Mouse (Mus musculus): ENCODE data around the gene Fat4. TPM values are rescaled to one million over a fixed set of nuclear protein-coding genes. Genes with fewer than 3 reads are reported as not detected.

Gene Fat4
- polyA plus RNA-seq, 1 experiment from 2014 or later, result 31.1 TPM

- 70% methylated on average over 5 of the region's 5 CpGs for WGBS
- Histone ChIP-seq H3K9me3 (ENCODE audit: control insufficient read depth, low read length) (no peaks in the 10 kb centered on the region), H3K27ac (ENCODE audit: low read depth, low read length) (no peak overlapping the region), H3K4me3 (ENCODE audit: low read depth, low read length) (no peak overlapping the region), H3K27me3 (ENCODE audit: control insufficient read depth, insufficient read depth, low read length) (no peaks in the 10 kb centered on the region), H3K9ac (replicated peaks; ENCODE audit: low read depth, low read length) (no peak overlapping the region), H3K36me3 (ENCODE audit: control insufficient read depth, insufficient read depth, low read length) (peaks cover 4% of the 10 kb centered on the region; the same call in 1 of the 2 replicates), H3K4me1 (ENCODE audit: control insufficient read depth, insufficient read depth, low read length) (peaks cover 23% of the 10 kb centered on the region), H3K4me2 (ENCODE audit: low read depth, low read length) (no peak overlapping the region)
- no peak for ATAC-seq (ENCODE audit: low read depth)
These were observed 51.4 kb downstream of the Fat4 start for GRCm38 (mm10) chr3:38938136-38938535.

- 17% methylated on average over 3 of the region's 3 CpGs for WGBS
- Histone ChIP-seq H3K4me1 (ENCODE audit: control insufficient read depth, insufficient read depth, low read length) (peaks cover 19% of the 10 kb centered on the region), H3K4me3 (ENCODE audit: low read depth, low read length) (no peak overlapping the region), H3K27me3 (ENCODE audit: control insufficient read depth, insufficient read depth, low read length) (no peaks in the 10 kb centered on the region), H3K9me3 (ENCODE audit: control insufficient read depth, low read length) (no peaks in the 10 kb centered on the region), H3K4me2 (ENCODE audit: low read depth, low read length) (no peak overlapping the region), H3K9ac (replicated peaks; ENCODE audit: low read depth, low read length) (no peak overlapping the region), H3K27ac (ENCODE audit: low read depth, low read length) (no peak overlapping the region), H3K36me3 (ENCODE audit: control insufficient read depth, insufficient read depth, low read length) (peaks cover 7% of the 10 kb centered on the region; the same call in 1 of the 2 replicates)
- no peak for ATAC-seq (ENCODE audit: low read depth)
These were observed 52.8 kb downstream of the Fat4 start for GRCm38 (mm10) chr3:38939573-38939972.

- no peak overlapping the region for H3K4me3 ChIP-seq (ENCODE audit: low read depth, low read length)
- no peaks in the 10 kb centered on the region for H3K27me3 ChIP-seq (ENCODE audit: control insufficient read depth, insufficient read depth, low read length)
- peaks cover 14% of the 10 kb centered on the region for H3K4me1 ChIP-seq (ENCODE audit: control insufficient read depth, insufficient read depth, low read length)
- H3K36me3 ChIP-seq (ENCODE audit: control insufficient read depth, insufficient read depth, low read length), result peaks cover 7% of the 10 kb centered on the region; the same call in 1 of the 2 replicates
- no peak overlapping the region for H3K4me2 ChIP-seq (ENCODE audit: low read depth, low read length)
- no peak overlapping the region for H3K27ac ChIP-seq (ENCODE audit: low read depth, low read length)
- ATAC-seq (ENCODE audit: low read depth), result no peak
- 79% methylated on average over 1 of the region's 1 CpGs for WGBS
- no peak overlapping the region for H3K9ac ChIP-seq (replicated peaks; ENCODE audit: low read depth, low read length)
- no peaks in the 10 kb centered on the region for H3K9me3 ChIP-seq (ENCODE audit: control insufficient read depth, low read length)
These were observed 53.6 kb downstream of the Fat4 start for GRCm38 (mm10) chr3:38940327-38940726.

- H3K9ac ChIP-seq (replicated peaks; ENCODE audit: low read depth, low read length), result no peak overlapping the region
- peak; percentile 80 for ATAC-seq (ENCODE audit: low read depth)
- H3K4me3 ChIP-seq (ENCODE audit: low read depth, low read length), result no peak overlapping the region
- H3K4me1 ChIP-seq (ENCODE audit: control insufficient read depth, insufficient read depth, low read length), result peaks cover 15% of the 10 kb centered on the region
- H3K9me3 ChIP-seq (ENCODE audit: control insufficient read depth, low read length), result no peaks in the 10 kb centered on the region
- no peak overlapping the region for H3K27ac ChIP-seq (ENCODE audit: low read depth, low read length)
- WGBS, result 26% methylated on average over 1 of the region's 1 CpGs
- H3K27me3 ChIP-seq (ENCODE audit: control insufficient read depth, insufficient read depth, low read length), result no peaks in the 10 kb centered on the region
- H3K36me3 ChIP-seq (ENCODE audit: control insufficient read depth, insufficient read depth, low read length), result peaks cover 12% of the 10 kb centered on the region; the same call in 1 of the 2 replicates
- H3K4me2 ChIP-seq (ENCODE audit: low read depth, low read length), result no peak overlapping the region
These were observed 58.4 kb downstream of the Fat4 start for GRCm38 (mm10) chr3:38945157-38945556.

- Histone ChIP-seq H3K27me3 (ENCODE audit: control insufficient read depth, insufficient read depth, low read length) (no peaks in the 10 kb centered on the region), H3K9me3 (ENCODE audit: control insufficient read depth, low read length) (no peaks in the 10 kb centered on the region), H3K36me3 (ENCODE audit: control insufficient read depth, insufficient read depth, low read length) (peaks cover 28% of the 10 kb centered on the region; the same call in 1 of the 2 replicates), H3K27ac (ENCODE audit: low read depth, low read length) (no peak overlapping the region), H3K9ac (replicated peaks; ENCODE audit: low read depth, low read length) (no peak overlapping the region), H3K4me3 (ENCODE audit: low read depth, low read length) (no peak overlapping the region), H3K4me2 (ENCODE audit: low read depth, low read length) (no peak overlapping the region), H3K4me1 (ENCODE audit: control insufficient read depth, insufficient read depth, low read length) (peaks cover 15% of the 10 kb centered on the region)
- ATAC-seq (ENCODE audit: low read depth), result no peak
- 63% methylated on average over 7 of the region's 7 CpGs for WGBS
These were observed 61.0 kb downstream of the Fat4 start for GRCm38 (mm10) chr3:38947706-38948105.

GRCm38 (mm10) chr3:38952602-38953001 lies 65.9 kb downstream of the Fat4 start:
- no peaks in the 10 kb centered on the region for H3K9me3 ChIP-seq (ENCODE audit: control insufficient read depth, low read length)
- H3K4me1 ChIP-seq (ENCODE audit: control insufficient read depth, insufficient read depth, low read length), result 0 out of 2 replicates have a peak, but pooled peaks cover 3% of the 10 kb centered on the region
- H3K4me3 ChIP-seq (ENCODE audit: low read depth, low read length), result no peak overlapping the region
- WGBS, result 74% methylated on average over 3 of the region's 3 CpGs
- no peak overlapping the region for H3K27ac ChIP-seq (ENCODE audit: low read depth, low read length)
- H3K4me2 ChIP-seq (ENCODE audit: low read depth, low read length), result no peak overlapping the region
- no peaks in the 10 kb centered on the region for H3K27me3 ChIP-seq (ENCODE audit: control insufficient read depth, insufficient read depth, low read length)
- ATAC-seq (ENCODE audit: low read depth), result no peak
- H3K36me3 ChIP-seq (ENCODE audit: control insufficient read depth, insufficient read depth, low read length), result peaks cover 26% of the 10 kb centered on the region; the same call in 1 of the 2 replicates
- no peak overlapping the region for H3K9ac ChIP-seq (replicated peaks; ENCODE audit: low read depth, low read length)

GRCm38 (mm10) chr3:38954196-38954595 lies 67.5 kb downstream of the Fat4 start:
- Histone ChIP-seq H3K4me3 (ENCODE audit: low read depth, low read length) (no peak overlapping the region), H3K36me3 (ENCODE audit: control insufficient read depth, insufficient read depth, low read length) (peaks cover 37% of the 10 kb centered on the region; the same call in 1 of the 2 replicates), H3K4me2 (ENCODE audit: low read depth, low read length) (no peak overlapping the region), H3K9me3 (ENCODE audit: control insufficient read depth, low read length) (no peaks in the 10 kb centered on the region), H3K4me1 (ENCODE audit: control insufficient read depth, insufficient read depth, low read length) (no peaks in the 10 kb centered on the region), H3K9ac (replicated peaks; ENCODE audit: low read depth, low read length) (no peak overlapping the region), H3K27ac (ENCODE audit: low read depth, low read length) (no peak overlapping the region), H3K27me3 (ENCODE audit: control insufficient read depth, insufficient read depth, low read length) (no peaks in the 10 kb centered on the region)
- 44% methylated on average over 3 of the region's 3 CpGs for whole genome bisulfite sequencing
- ATAC-seq (ENCODE audit: low read depth), result no peak

- H3K36me3 ChIP-seq (ENCODE audit: control insufficient read depth, insufficient read depth, low read length), result peaks cover 31% of the 10 kb centered on the region; the same call in 1 of the 2 replicates
- H3K27ac ChIP-seq (ENCODE audit: low read depth, low read length), result no peak overlapping the region
- H3K4me3 ChIP-seq (ENCODE audit: low read depth, low read length), result no peak overlapping the region
- WGBS, result 19% methylated on average over 9 of the region's 9 CpGs
- ATAC-seq (ENCODE audit: low read depth), result no peak
- H3K4me1 ChIP-seq (ENCODE audit: control insufficient read depth, insufficient read depth, low read length), result no peaks in the 10 kb centered on the region
- H3K27me3 ChIP-seq (ENCODE audit: control insufficient read depth, insufficient read depth, low read length), result no peaks in the 10 kb centered on the region
- H3K9ac ChIP-seq (replicated peaks; ENCODE audit: low read depth, low read length), result no peak overlapping the region
- no peaks in the 10 kb centered on the region for H3K9me3 ChIP-seq (ENCODE audit: control insufficient read depth, low read length)
- H3K4me2 ChIP-seq (ENCODE audit: low read depth, low read length), result no peak overlapping the region
These were observed 69.4 kb downstream of the Fat4 start for GRCm38 (mm10) chr3:38956012-38956648.

GRCm38 (mm10) chr3:38957186-38957585 lies 70.4 kb downstream of the Fat4 start:
- Histone ChIP-seq H3K4me1 (ENCODE audit: control insufficient read depth, insufficient read depth, low read length) (no peaks in the 10 kb centered on the region), H3K36me3 (ENCODE audit: control insufficient read depth, insufficient read depth, low read length) (peaks cover 29% of the 10 kb centered on the region; the same call in 1 of the 2 replicates), H3K9me3 (ENCODE audit: control insufficient read depth, low read length) (no peaks in the 10 kb centered on the region), H3K4me3 (ENCODE audit: low read depth, low read length) (no peak overlapping the region), H3K4me2 (ENCODE audit: low read depth, low read length) (no peak overlapping the region), H3K9ac (replicated peaks; ENCODE audit: low read depth, low read length) (no peak overlapping the region), H3K27me3 (ENCODE audit: control insufficient read depth, insufficient read depth, low read length) (no peaks in the 10 kb centered on the region), H3K27ac (ENCODE audit: low read depth, low read length) (no peak overlapping the region)
- WGBS, result 94% methylated on average over 11 of the region's 11 CpGs
- no peak for ATAC-seq (ENCODE audit: low read depth)
